Mouse (Mus musculus): ENCODE measurements around the gene Saysd1. TPM values are rescaled to one million over a fixed set of nuclear protein-coding genes. Genes with fewer than 3 reads are reported as not detected.

The Saysd1 gene
- polyA plus RNA-seq, 1 experiment from 2014 or later = 12.3 TPM

DNA sequence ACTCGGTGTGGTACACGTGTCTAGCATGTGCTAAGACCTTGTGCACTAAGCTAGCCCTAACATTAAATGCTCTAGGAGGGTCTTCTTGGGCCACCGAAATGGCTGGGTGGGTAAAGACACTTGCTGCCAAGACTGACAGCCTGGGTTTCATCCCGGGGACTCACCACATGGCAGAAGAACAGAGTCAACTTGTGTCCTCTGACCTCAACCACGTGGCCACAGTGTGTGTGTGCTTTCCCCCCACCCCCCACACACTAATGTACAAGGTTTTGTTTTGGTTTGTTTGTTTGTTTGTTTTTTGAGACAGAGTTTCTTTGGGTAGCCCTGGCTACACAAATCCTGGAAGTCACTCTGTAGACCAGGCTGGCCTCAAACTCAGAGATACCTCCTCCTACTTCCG, 36.4 kb upstream of the Saysd1 start:
- H3K36me3 ChIP-seq = no peaks in the 10 kb centered on the region
- peaks cover 44% of the 10 kb centered on the region for H3K4me1 ChIP-seq
- DNase-seq (ENCODE audit: low spot score) = no peak
- H3K27me3 ChIP-seq (ENCODE audit: low read depth, poor library complexity, severe bottlenecking) = no peaks in the 10 kb centered on the region
- H3K27ac ChIP-seq = no peak overlapping the region
- no peak overlapping the region for H3K4me3 ChIP-seq
- 93% methylated on average over 6 of the region's 6 CpGs for WGBS
- no peaks in the 10 kb centered on the region for H3K9me3 ChIP-seq (replicated peaks)

DNA sequence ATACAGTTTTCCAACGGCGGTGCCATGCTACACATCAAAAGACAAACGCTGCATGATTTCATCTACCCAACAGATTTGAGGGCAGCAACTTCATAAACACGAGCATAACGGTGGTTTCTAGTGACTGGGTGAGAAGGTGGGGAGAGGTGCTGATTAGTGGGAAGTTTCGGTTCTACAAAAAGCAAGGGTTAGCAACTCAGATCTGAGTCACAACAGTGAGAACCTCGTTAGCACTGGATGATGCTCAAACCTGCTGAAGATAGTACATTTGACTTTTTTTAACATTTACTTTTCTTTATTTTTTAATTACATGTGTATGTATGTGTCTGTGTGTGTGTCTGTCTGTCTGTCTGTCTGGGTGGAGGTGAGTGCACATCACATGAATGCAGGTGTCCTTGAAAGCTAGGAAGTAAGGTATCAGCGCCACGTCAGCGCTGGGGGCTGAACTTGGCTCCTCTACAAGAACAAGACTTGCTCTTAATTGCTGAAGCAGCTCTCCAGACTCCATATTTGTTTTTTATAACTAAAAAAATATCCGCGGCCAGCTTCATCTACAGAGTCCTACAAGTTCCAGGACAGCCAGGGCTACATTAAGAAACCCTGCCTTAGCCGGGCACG, 35.6 kb upstream of the Saysd1 start:
- Histone ChIP-seq H3K4me3 (no peak overlapping the region), H3K27ac (no peak overlapping the region), H3K4me1 (peaks cover 37% of the 10 kb centered on the region), H3K36me3 (no peaks in the 10 kb centered on the region), H3K9me3 (replicated peaks) (no peaks in the 10 kb centered on the region), H3K27me3 (ENCODE audit: low read depth, poor library complexity, severe bottlenecking) (no peaks in the 10 kb centered on the region)
- 94% methylated on average over 14 of the region's 14 CpGs for WGBS
- no peak for DNase-seq (ENCODE audit: low spot score)

DNA sequence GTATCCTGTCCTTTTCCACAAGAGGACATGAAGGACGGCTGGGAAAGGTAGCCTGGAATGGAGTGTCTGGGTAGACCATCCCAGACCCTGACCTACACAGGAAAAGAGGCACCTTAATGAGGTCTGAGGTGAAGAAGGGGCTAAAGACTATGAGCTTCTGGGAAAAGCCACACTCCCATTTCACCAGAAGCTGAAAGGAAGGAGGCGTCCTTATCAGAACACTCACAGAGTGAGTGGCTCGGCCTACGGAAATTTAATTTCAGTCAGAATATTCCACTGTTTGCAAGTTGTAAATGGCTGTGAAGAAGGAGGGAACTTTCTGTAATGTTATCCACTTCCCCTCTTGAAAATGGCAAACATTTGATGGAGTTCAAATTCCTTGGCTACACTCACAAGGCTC, 34.6 kb upstream of the Saysd1 start:
- H3K27ac ChIP-seq = peak overlapping the region; percentile 37; the same call in 1 of the 2 replicates
- H3K4me3 ChIP-seq = no peak overlapping the region
- WGBS = 73% methylated on average over 4 of the region's 4 CpGs
- no peak for DNase-seq (ENCODE audit: low spot score)
- no peaks in the 10 kb centered on the region for H3K9me3 ChIP-seq (replicated peaks)
- H3K36me3 ChIP-seq = no peaks in the 10 kb centered on the region
- peaks cover 27% of the 10 kb centered on the region for H3K4me1 ChIP-seq
- no peaks in the 10 kb centered on the region for H3K27me3 ChIP-seq (ENCODE audit: low read depth, poor library complexity, severe bottlenecking)

DNA sequence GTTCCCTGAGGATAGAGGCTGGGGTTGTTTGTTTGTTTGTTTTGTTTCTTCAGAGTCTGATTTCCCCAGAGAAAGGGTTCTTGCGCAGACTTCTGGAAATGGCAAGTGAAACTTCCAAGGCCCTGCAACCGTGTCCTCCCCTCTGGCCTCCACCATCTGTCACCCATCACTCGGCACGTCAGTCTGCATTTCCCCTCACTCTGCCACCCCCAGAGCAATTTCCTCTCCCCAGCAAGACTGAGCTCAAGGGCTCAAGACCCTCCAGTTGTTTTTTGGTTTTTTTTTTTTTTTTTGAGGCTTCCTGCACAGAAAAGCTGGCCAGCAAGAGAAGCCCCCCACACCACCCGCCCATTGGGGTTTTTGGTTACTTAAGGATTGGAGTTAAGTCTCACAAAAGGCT, 34.2 kb upstream of the Saysd1 start:
- DNase-seq (ENCODE audit: low spot score) = no peak
- Histone ChIP-seq H3K4me1 (peaks cover 26% of the 10 kb centered on the region), H3K36me3 (no peaks in the 10 kb centered on the region), H3K27ac (peak overlapping the region; percentile 62), H3K27me3 (ENCODE audit: low read depth, poor library complexity, severe bottlenecking) (no peaks in the 10 kb centered on the region), H3K4me3 (no peak overlapping the region), H3K9me3 (replicated peaks) (no peaks in the 10 kb centered on the region)
- 46% methylated on average over 5 of the region's 5 CpGs for WGBS

DNA sequence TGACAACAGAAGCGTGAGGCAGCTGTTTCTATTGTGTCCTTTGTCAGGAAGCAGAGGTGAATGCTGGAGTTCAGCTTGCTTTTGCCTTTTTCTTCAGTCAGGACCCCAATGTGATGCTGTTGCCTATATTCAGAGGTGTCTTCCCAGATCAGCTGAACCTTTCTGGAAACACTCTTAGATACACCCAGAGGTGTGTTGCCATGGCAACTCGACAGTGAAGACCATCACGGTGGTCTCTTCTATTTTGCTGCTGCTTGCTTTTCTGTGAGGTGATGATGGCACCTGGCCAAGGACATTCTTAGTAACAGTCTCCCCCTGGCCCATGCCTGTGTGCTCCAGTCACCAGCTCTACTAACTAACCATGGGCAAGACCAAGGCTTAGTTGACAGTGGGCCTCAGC, 33.5 kb upstream of the Saysd1 start:
- WGBS = 88% methylated on average over 3 of the region's 3 CpGs
- no peak overlapping the region for H3K4me3 ChIP-seq
- no peaks in the 10 kb centered on the region for H3K9me3 ChIP-seq (replicated peaks)
- H3K27me3 ChIP-seq (ENCODE audit: low read depth, poor library complexity, severe bottlenecking) = no peaks in the 10 kb centered on the region
- H3K27ac ChIP-seq = peak overlapping the region; percentile 62
- no peak for DNase-seq (ENCODE audit: low spot score)
- no peaks in the 10 kb centered on the region for H3K36me3 ChIP-seq
- peaks cover 30% of the 10 kb centered on the region for H3K4me1 ChIP-seq

DNA sequence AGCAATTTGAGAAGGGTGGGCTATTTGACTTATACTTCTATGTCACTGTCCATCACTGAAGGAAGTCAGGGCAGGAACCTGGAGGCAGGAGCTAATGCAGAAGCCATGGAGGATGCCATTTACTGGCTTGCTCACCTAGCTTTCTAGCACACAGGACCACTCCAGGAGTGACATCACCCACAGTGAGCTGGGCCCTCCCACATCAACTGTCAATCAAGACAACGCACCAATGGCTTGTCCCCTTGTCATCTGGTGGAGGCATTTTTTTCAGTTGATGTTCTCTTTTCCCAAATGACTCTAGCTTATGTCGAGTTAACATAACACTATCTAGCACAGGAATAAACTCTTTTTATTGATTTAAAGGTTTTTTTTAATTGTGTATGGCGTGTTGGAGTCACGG, 30.9 kb upstream of the Saysd1 start:
- WGBS = 92% methylated on average over 4 of the region's 4 CpGs
- Histone ChIP-seq H3K4me1 (peaks cover 35% of the 10 kb centered on the region), H3K4me3 (no peak overlapping the region), H3K36me3 (no peaks in the 10 kb centered on the region), H3K27me3 (ENCODE audit: low read depth, poor library complexity, severe bottlenecking) (no peaks in the 10 kb centered on the region), H3K27ac (no peak overlapping the region), H3K9me3 (replicated peaks) (no peaks in the 10 kb centered on the region)
- DNase-seq (ENCODE audit: low spot score) = no peak

DNA sequence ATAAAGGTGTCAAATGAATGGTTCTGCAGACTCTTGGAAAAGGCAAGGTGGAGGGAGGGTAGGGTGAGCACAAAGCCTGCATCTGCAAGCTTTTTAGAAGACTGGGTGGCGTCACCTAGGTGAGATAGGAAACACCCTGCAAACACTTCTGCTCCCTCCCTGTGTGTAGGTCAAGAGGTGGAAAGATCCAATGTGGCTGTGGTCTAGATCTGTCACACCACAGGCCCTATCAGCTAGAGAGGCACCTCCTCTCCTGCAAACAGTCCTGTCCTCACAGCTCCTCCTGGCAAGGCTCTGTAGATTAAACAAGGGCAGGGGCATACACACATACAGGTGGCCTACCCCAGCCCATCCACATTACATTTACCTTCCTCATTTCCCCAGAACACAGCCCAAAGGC, 30.1 kb upstream of the Saysd1 start:
- H3K4me3 ChIP-seq = no peak overlapping the region
- 92% methylated on average over 1 of the region's 1 CpGs for WGBS
- no peak overlapping the region for H3K27ac ChIP-seq
- no peaks in the 10 kb centered on the region for H3K36me3 ChIP-seq
- DNase-seq (ENCODE audit: low spot score) = no peak
- H3K9me3 ChIP-seq (replicated peaks) = no peaks in the 10 kb centered on the region
- H3K4me1 ChIP-seq = peaks cover 39% of the 10 kb centered on the region
- H3K27me3 ChIP-seq (ENCODE audit: low read depth, poor library complexity, severe bottlenecking) = no peaks in the 10 kb centered on the region

DNA sequence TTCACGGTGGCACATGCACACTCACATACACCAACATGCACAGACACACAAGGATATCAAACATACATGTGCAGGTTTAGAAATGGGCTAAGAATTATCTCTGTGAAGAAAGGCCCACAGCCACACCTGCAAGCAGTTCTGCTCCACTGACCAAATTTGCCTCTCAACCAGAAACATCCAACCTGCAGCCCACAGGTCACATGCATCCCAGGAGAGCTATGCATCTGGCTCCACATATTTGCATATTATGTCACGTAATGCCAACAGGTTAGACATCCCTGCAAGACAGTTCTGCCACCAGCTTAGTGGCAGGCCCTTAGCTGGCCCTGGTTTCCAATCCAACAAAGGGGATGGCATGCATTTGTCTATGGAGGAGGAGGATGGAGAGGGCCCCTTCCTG, 29.7 kb upstream of the Saysd1 start:
- H3K4me3 ChIP-seq = no peak overlapping the region
- 93% methylated on average over 2 of the region's 2 CpGs for WGBS

DNA sequence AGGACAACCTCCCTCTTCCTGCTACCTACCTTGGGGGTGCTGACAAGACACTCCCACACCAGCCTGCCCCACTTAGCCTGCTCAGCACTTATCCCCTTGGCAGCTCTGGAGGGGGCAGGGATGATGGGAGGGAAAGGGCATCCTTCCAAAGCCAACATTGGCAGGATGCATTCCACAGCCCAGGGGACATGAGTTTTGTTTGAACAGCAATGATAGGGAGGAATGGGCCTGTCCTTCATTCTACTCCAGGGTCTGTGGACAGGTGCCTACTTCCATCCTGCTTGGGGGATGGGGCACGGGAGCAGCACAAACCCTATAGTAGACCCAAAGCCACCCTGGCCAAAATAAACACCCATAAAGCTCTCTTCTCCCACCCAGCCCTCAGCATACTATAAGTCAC, 27.1 kb upstream of the Saysd1 start:
- Histone ChIP-seq H3K9me3 (replicated peaks) (no peaks in the 10 kb centered on the region), H3K27ac (no peak overlapping the region), H3K4me3 (no peak overlapping the region), H3K4me1 (peaks cover 38% of the 10 kb centered on the region), H3K27me3 (ENCODE audit: low read depth, poor library complexity, severe bottlenecking) (no peaks in the 10 kb centered on the region), H3K36me3 (no peaks in the 10 kb centered on the region)
- 73% methylated on average over 1 of the region's 1 CpGs for WGBS
- DNase-seq (ENCODE audit: low spot score) = no peak

More for the DNA sequence above, 29.7 kb upstream of the Saysd1 start:
- no peaks in the 10 kb centered on the region for H3K27me3 ChIP-seq (ENCODE audit: low read depth, poor library complexity, severe bottlenecking)
- no peaks in the 10 kb centered on the region for H3K9me3 ChIP-seq (replicated peaks)
- peaks cover 39% of the 10 kb centered on the region for H3K4me1 ChIP-seq
- H3K36me3 ChIP-seq = no peaks in the 10 kb centered on the region
- H3K27ac ChIP-seq = no peak overlapping the region
- DNase-seq (ENCODE audit: low spot score) = no peak

DNA sequence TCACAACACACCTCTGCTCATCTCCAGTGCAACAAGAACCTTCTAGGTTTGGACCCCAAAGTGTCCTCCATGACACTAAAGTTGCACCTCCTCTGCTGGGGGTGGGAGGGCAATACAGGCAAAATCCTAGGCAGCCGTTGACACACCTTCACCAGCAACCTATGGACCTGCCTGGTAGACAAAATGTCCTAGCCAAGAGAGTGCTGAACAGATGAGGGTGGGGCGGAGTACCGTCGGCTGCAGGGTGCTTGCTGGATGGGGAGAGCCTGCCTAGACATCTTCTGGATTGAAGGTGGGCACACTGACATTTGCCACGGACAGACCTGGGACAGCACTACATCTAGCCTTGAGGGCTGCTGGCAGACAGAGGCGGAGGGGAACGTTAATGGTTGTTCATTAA, 26.1 kb upstream of the Saysd1 start:
- WGBS = 93% methylated on average over 7 of the region's 7 CpGs
- H3K4me1 ChIP-seq = peaks cover 47% of the 10 kb centered on the region
- H3K4me3 ChIP-seq = no peak overlapping the region
- H3K9me3 ChIP-seq (replicated peaks) = no peaks in the 10 kb centered on the region
- no peak for DNase-seq (ENCODE audit: low spot score)
- no peaks in the 10 kb centered on the region for H3K36me3 ChIP-seq
- no peaks in the 10 kb centered on the region for H3K27me3 ChIP-seq (ENCODE audit: low read depth, poor library complexity, severe bottlenecking)
- H3K27ac ChIP-seq = no peak overlapping the region

DNA sequence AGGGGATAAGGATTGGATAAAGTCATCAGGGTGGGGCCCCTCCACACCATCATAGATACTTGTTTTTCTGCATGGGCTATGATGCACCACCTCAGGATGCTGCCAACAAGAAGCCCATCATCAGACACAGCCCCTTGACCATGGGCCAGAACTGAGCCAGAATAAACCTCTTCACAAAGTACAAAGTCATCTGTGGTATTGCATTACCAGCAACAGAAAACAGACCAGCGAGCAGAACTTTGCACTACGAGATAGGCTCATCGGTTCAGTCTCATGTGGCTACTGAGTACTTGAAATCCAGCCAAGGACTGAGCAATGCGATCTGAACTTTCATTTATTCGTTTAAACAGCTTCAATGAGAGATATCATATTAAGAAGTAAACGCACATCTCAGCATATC, 24.4 kb upstream of the Saysd1 start:
- H3K9me3 ChIP-seq (replicated peaks) = no peaks in the 10 kb centered on the region
- H3K27me3 ChIP-seq (ENCODE audit: low read depth, poor library complexity, severe bottlenecking) = no peaks in the 10 kb centered on the region
- H3K4me3 ChIP-seq = no peak overlapping the region
- peaks cover 50% of the 10 kb centered on the region for H3K4me1 ChIP-seq
- no peak for DNase-seq (ENCODE audit: low spot score)
- 95% methylated on average over 6 of the region's 6 CpGs for WGBS
- H3K27ac ChIP-seq = no peak overlapping the region; the same call in 1 of the 2 replicates
- no peaks in the 10 kb centered on the region for H3K36me3 ChIP-seq

DNA sequence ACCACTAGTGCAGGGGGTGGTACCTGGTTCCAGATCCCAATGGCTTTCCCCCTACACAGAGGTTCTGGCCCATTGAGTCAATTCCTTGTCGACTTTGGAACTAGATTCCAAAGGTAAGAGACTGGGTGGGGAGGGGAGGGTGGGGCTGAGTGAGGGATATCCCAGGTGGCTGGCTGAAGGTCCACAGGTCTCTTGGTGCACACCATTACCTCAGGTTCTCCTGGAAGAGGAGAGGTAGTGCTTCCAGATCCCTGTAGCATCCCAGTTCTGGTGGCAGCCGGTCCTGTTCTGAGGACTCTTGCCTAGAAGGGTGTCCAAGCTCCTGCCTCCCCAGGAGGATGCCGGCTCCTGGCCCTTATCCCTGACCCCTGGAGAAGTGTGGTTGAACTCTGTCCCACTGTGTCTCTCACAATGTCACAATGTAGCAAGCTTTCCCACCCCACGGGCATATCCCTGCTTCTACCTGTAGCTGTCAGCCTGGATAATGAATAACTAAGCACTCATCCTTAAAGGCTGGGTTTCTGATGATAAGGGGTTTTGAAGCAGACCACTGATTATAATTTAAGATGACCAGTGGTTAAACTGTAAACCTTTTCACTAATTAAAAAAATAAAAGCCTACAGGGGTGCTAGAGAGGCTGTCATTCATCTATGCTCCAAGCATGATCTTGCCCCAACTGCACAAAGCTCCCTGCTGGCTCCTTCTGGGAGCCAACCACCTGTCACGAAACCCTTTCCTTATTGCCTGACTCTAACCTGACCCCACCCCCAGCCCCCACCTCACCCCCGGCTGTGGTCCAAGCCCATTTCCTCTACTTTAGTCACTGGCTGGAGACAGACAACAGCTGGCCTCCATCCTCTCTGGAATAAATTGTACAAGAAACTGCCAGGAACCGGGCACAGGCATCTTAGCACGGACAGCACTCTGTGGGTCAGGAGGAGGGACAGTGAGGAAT, 20.7 kb upstream of the Saysd1 start:
- Histone ChIP-seq H3K9me3 (replicated peaks) (no peaks in the 10 kb centered on the region), H3K27ac (no peak overlapping the region), H3K4me1 (peaks cover 55% of the 10 kb centered on the region), H3K27me3 (ENCODE audit: low read depth, poor library complexity, severe bottlenecking) (no peaks in the 10 kb centered on the region), H3K4me3 (no peak overlapping the region), H3K36me3 (no peaks in the 10 kb centered on the region)
- no peak for DNase-seq (ENCODE audit: low spot score)
- WGBS = 68% methylated on average over 8 of the region's 8 CpGs

DNA sequence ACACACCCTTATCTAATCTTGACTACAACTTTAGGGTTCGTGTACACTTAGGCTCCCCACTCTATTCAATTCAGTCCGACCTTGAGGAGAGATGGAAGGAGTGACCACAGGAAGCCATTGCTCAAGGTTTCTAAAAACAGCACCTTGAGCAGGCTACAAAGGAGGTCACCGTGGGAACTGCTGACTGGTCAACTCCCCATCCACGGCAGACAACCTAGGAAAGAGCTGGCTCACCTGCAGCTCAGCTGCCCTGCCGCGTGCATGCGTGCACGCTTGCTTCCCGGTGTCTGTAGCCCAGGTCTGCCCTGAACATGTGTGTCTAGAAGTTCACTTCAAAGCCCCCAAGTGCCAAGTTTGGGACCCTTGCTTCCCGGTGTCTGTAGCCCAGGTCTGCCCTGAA, 19.3 kb upstream of the Saysd1 start:
- 92% methylated on average over 10 of the region's 10 CpGs for WGBS
- Histone ChIP-seq H3K4me3 (no peak overlapping the region), H3K36me3 (no peaks in the 10 kb centered on the region), H3K4me1 (peaks cover 41% of the 10 kb centered on the region), H3K9me3 (replicated peaks) (no peaks in the 10 kb centered on the region), H3K27ac (no peak overlapping the region), H3K27me3 (ENCODE audit: low read depth, poor library complexity, severe bottlenecking) (no peaks in the 10 kb centered on the region)
- no peak for DNase-seq (ENCODE audit: low spot score)
